Mouse (Mus musculus) bone marrow macrophage, adult 2 months (primary cell): ENCODE data around the gene Olfr815.

Experiments
- CTCF ChIP-seq: IDR thresholded peaks from 2 replicates; pipeline ENCODE4 v1.5.1; 2012; ENCODE audit warnings: low read depth, mild to moderate bottlenecking, low read length, moderate library complexity
- POLR2A ChIP-seq: IDR thresholded peaks from 2 replicates; pipeline ENCODE4 v1.6.1; 2012; ENCODE audit warnings: mild to moderate bottlenecking, low read depth, low read length, borderline replicate concordance

DNA sequence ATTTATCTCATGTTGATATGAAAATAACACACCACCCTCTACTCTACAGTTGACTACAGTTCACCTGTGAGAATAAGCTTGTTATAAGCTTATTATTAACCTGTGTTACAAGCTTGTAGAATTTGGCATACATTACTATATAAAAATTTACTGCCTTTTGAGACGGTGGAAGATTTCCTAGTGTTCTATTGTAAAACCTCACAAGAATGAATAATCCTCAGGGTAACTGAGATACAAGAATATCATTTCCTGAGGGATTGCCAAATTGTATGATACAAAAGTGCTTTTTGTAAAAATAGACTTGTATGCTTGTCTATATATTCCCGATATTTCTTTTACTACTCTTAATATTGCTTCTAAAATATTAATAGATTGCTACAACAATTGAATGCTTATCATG lies 43.3 kb upstream of the Olfr815 start, which contains the start of gene Olfr818:
- no peak for TF ChIP-seq CTCF
- no peak for TF ChIP-seq POLR2A
